Mouse (Mus musculus) liver, embryonic 12.5 days (tissue): ENCODE measurements around the gene Palm3. TPM values are rescaled to one million over a fixed set of nuclear protein-coding genes. Genes with fewer than 3 reads are reported as not detected.
A peak's percentile ranks its signal among the peaks of the same experiment; 100 is the strongest.

Experiments used
- ATAC-seq: fragments of 200-750 bp; cut with Nextera tagmentation; 2 replicates; pipeline ENCODE4 v1.8.0; 2017; ENCODE audit warnings: moderate number of reproducible peaks, mild to moderate bottlenecking, moderate library complexity
- H3K27ac ChIP-seq: fragments of 300-500 bp; sonication (generic); 2 replicates; pipeline ENCODE4 v1.5.1; 2016; ENCODE audit warnings: mild to moderate bottlenecking
- H3K27me3 ChIP-seq: fragments of 300-500 bp; sonication (generic); replicated peaks from 2 replicates; pipeline ENCODE4 v1.6.1; 2016; ENCODE audit warnings: mild to moderate bottlenecking, moderate library complexity
- H3K36me3 ChIP-seq: fragments of 300-500 bp; sonication (generic); 2 replicates; pipeline ENCODE4 v1.6.1; 2016; ENCODE audit warnings: mild to moderate bottlenecking, moderate library complexity
- H3K4me1 ChIP-seq: fragments of 300-500 bp; sonication (generic); 2 replicates; pipeline ENCODE4 v1.6.1; 2016
- H3K4me2 ChIP-seq: fragments of 300-500 bp; sonication (generic); 2 replicates; pipeline ENCODE4 v1.6.1; 2016; ENCODE audit warnings: mild to moderate bottlenecking, moderate library complexity
- H3K4me3 ChIP-seq: fragments of 300-500 bp; sonication (generic); 2 replicates; pipeline ENCODE4 v1.5.1; 2016; ENCODE audit warnings: mild to moderate bottlenecking, moderate library complexity
- H3K9ac ChIP-seq: fragments of 300-500 bp; sonication (generic); 2 replicates; pipeline ENCODE4 v1.6.1; 2016; ENCODE audit warnings: mild to moderate bottlenecking, moderate library complexity
- H3K9me3 ChIP-seq: fragments of 300-500 bp; sonication (generic); replicated peaks from 2 replicates; pipeline ENCODE4 v1.6.1; 2016; ENCODE audit warnings: mild to moderate bottlenecking, moderate library complexity
- WGBS: fragments of 180-500 bp; shearing (Covaris S2); methylation state at CpG from one replicate; pipeline ENCODE4 v1.1.7; 2016; ENCODE audit not compliant: insufficient replicate concordance; 5-methylcytosine and 5-hydroxymethylcytosine counted together
- microRNA counts: library from miRNA; unstranded; fragments of <30 nt; microRNA quantifications from one replicate; lab custom pipeline; 2017
- microRNA-seq: library from miRNA; unstranded; fragments of <30 nt; microRNA quantifications from one replicate; pipeline ENCODE4, GENCODE M21; 2017
- polyA plus RNA-seq: library from polyadenylated mRNA; unstranded; fragments of >200 nt; fragmentation: Nextera tagmentation; extraction: Ambion mirVana; gene quantifications from 2 replicates; pipeline ENCODE4 v1.2.1, GENCODE M21; 2016

Palm3 gene
- polyA plus RNA-seq, 1 experiment from 2014 or later = 0.66 TPM

DNA sequence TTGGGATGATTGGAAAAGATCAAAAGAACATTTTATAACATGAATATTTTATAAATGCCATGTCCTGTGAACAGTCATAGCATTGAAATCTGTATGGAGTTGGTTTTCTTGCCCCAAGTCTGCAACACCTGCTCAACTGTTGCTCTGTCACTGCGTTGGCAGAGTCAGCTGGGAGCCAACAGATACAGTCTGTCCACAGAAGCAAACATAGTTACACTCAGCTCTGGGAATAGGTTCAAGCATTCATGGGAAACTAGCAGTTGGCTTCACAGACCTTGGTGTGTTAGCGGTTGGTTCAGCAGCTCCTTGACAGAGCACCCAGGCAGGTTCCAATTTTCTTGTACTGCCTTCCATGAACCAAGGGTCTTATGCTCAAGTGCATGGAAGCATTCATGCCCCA is 49.4 kb downstream of the Palm3 start:
- Histone ChIP-seq H3K9me3 (no peaks in the 10 kb centered on the region), H3K27me3 (no peaks in the 10 kb centered on the region), H3K4me1 (peaks cover 49% of the 10 kb centered on the region), H3K4me3 (no peak overlapping the region), H3K4me2 (no peak overlapping the region), H3K27ac (no peak overlapping the region), H3K9ac (no peak overlapping the region), H3K36me3 (peaks cover 13% of the 10 kb centered on the region)
- ATAC-seq = no peak
- 77% methylated on average over 2 of the region's 2 CpGs for WGBS

DNA sequence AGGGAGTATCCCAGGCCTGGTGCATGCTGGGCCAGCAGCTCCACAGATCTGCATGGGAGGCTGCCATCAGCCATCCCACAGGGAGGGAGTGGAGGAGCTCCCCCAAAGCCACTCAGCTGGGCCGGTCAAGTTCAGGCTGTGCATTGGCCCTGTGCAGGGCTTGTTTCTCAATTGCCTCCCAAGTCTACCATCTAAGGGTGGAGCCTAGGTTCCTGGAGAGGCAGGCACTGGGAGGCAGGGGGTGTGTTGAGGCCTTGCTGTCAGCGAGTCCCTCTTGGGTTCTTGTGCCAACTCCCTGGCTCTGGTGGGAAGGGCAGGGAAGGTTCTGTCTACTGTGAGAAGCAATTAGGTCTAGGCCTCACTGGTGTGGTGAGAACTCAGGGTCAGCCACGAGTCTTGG is 50.6 kb downstream of the Palm3 start:
- Histone ChIP-seq H3K9me3 (no peaks in the 10 kb centered on the region), H3K27ac (no peak overlapping the region), H3K4me3 (no peak overlapping the region), H3K9ac (no peak overlapping the region), H3K36me3 (peaks cover 18% of the 10 kb centered on the region), H3K4me2 (no peak overlapping the region), H3K27me3 (no peaks in the 10 kb centered on the region), H3K4me1 (peaks cover 48% of the 10 kb centered on the region)
- ATAC-seq = no peak
- 53% methylated on average over 3 of the region's 3 CpGs for WGBS

DNA sequence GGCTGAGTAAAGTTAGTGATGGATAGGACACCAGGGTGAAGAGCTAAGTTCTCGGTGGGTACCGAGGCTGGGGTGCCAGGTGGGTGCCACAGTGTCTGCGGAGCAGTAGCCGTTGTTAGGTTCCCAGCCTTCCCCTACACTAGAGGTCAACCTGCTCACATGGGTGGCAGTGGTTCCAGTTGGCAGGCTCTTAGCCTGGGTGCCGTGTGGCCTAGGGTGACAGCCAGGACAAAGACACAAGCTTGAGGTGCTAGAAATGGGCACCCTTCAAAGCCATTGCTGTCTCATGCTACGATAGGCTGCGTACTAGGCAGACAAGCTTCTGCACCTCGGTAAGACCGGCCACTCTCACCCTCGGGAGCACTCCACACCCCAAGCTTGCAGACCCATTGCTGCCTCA is 51.0 kb downstream of the Palm3 start:
- H3K27me3 ChIP-seq = no peaks in the 10 kb centered on the region
- WGBS = 85% methylated on average over 10 of the region's 10 CpGs
- no peaks in the 10 kb centered on the region for H3K9me3 ChIP-seq
- peaks cover 18% of the 10 kb centered on the region for H3K36me3 ChIP-seq
- H3K9ac ChIP-seq = no peak overlapping the region
- H3K4me2 ChIP-seq = no peak overlapping the region
- H3K4me1 ChIP-seq = peaks cover 47% of the 10 kb centered on the region
- no peak overlapping the region for H3K4me3 ChIP-seq
- H3K27ac ChIP-seq = no peak overlapping the region
- ATAC-seq = no peak

DNA sequence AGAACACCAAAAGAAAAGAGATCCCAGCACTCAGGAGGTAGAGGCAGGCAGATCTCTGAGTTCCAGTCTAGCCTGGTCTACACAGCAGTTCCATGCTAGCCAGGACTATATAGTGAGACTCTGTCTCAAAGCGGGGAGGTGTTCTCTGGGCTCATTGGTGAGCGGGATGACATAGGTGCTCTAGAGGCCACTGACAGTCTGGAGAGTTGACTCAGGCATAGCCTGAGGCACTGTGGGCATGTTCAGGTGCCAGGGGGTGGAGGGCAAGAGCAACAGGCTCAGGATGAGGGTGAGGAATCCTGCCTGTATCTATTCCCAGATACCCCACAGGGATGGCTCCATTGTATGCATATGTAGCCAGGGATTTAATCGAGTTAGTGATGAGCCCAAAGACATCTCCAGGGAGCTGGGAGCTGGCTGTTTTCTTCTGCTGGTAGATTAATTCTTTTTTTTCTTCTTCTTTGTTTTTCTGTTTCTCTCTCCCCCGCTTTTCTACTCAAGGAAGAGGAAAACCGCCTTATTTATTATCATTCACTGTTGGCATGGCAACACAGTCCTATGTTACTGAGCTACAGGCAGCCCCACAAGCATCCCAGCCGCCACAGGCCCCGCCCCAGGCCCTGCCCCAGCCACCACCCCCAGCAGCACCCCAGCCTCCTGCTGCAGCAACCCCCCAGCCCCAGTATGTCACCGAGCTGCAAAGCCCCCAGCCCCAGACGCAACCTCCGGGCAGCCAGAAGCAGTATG is 52.1 kb downstream of the Palm3 start:
- 65% methylated on average over 10 of the region's 10 CpGs for WGBS
- no peak overlapping the region for H3K27ac ChIP-seq
- no peak overlapping the region for H3K9ac ChIP-seq
- H3K27me3 ChIP-seq = no peaks in the 10 kb centered on the region
- H3K4me1 ChIP-seq = peaks cover 37% of the 10 kb centered on the region
- no peak for ATAC-seq
- H3K4me2 ChIP-seq = no peak overlapping the region
- H3K4me3 ChIP-seq = no peak overlapping the region
- peaks cover 18% of the 10 kb centered on the region for H3K36me3 ChIP-seq
- H3K9me3 ChIP-seq = no peaks in the 10 kb centered on the region

DNA sequence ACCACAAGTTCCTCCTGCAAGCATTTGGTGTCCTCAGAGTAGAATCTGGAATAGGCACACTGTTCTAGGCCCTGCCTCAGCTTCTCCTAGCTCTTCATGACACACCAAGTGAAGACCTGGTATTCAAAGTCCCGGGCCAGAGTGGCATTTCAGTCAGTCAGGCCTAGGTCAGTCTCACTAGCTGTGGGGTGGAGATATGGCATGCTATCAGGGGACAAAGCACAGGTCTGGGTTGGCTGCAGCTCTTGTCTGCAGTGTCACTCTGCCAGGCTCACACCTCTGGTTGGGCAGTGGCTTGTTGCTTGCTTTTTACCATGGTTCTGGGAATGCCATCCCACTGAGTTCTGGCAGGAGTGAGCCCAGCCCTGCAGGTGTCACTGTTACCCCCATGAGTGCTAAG is 55.1 kb downstream of the Palm3 start:
- Histone ChIP-seq H3K9me3 (no peaks in the 10 kb centered on the region), H3K4me3 (no peak overlapping the region), H3K4me1 (peaks cover 10% of the 10 kb centered on the region), H3K36me3 (peaks cover 42% of the 10 kb centered on the region), H3K9ac (no peak overlapping the region), H3K27ac (no peak overlapping the region), H3K27me3 (no peaks in the 10 kb centered on the region), H3K4me2 (no peak overlapping the region)
- WGBS = 64% methylated on average over 1 of the region's 1 CpGs
- no peak for ATAC-seq

DNA sequence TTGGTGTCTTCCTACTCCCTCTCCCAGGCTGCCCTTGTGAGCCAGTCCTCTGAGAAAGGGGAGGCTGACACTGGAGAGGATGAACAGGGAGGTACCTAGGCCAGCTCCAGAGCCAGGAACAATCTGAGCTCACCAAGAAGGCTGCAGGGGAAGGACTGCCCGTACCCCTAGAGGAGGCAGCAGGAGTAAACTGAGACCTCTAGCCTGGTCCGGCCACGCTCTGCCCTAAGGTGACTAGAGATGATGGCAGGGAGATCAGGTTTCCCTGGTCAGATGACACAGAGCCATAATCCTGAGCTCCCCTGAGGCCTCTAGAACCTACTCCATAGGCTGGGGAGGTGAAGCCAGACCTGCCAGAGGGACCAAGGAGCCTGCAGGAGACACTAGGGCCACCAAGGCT is 55.6 kb downstream of the Palm3 start:
- Histone ChIP-seq H3K4me2 (no peak overlapping the region), H3K36me3 (peaks cover 45% of the 10 kb centered on the region), H3K27me3 (no peaks in the 10 kb centered on the region), H3K4me3 (no peak overlapping the region), H3K9ac (no peak overlapping the region), H3K4me1 (peaks cover 6% of the 10 kb centered on the region), H3K27ac (no peak overlapping the region), H3K9me3 (no peaks in the 10 kb centered on the region)
- WGBS = 88% methylated on average over 3 of the region's 3 CpGs
- no peak for ATAC-seq

DNA sequence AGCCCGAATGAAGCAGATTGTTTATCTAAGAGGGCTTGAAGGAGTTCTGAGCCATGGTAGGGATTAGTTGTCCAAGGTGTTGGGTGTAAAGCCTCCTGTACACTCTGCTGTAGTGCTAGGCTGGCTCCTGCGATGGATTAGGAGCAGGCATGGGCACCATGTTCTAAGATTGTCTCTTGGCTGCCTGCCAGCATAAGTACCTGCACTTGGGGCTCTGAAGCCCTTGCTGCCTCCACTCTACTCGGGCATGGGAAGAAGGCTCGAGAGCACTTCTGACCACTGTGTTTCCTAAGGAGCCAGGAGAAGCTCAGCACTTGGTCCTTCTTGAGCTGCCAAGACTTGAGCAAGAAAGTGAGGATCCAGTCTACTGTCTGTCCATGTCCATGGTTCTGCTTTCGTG is 57.9 kb downstream of the Palm3 start:
- Histone ChIP-seq H3K9ac (no peak overlapping the region), H3K27ac (no peak overlapping the region), H3K27me3 (no peaks in the 10 kb centered on the region), H3K9me3 (no peaks in the 10 kb centered on the region), H3K4me2 (no peak overlapping the region), H3K4me3 (no peak overlapping the region), H3K4me1 (no peaks in the 10 kb centered on the region), H3K36me3 (peaks cover 64% of the 10 kb centered on the region)
- ATAC-seq = no peak
- 76% methylated on average over 5 of the region's 5 CpGs for WGBS

MicroRNAs within 50 kb of the gene (microRNA counts, 519-probe panel; counts per million panel counts)
- 582 counts per million, percentile 70 among the panel's probes with 10 or more counts for microRNA mmu-miR-1199 (lab: Ali Mortazavi, UCI)

Small RNAs within 50 kb of the gene (microRNA-seq; reads per million reads assigned to microRNA genes)
- gene Mir1199 (not detected), gene Mir8111 (2.5 reads per million)

Other genes starting within 250 kb of the Palm3 start
- gene Adgrl1, start 121.4 kb upstream of the Palm3 start, polyA plus RNA-seq = 4.9 and 5.3 TPM in 2 replicates
- 0.15 and 0.16 TPM in 2 replicates for gene Gm10644, start 66.3 kb upstream of the Palm3 start, polyA plus RNA-seq
- 113 and 116 TPM in 2 replicates for gene Asf1b, start 66.0 kb upstream of the Palm3 start, polyA plus RNA-seq
- 81.1 and 82.0 TPM in 2 replicates for gene Prkaca, start 48.5 kb upstream of the Palm3 start, polyA plus RNA-seq
- gene Samd1, start 23.8 kb upstream of the Palm3 start, polyA plus RNA-seq = 8.5 and 8.7 TPM in 2 replicates
- 0.41 and 0.63 TPM in 2 replicates for gene 1700067K01Rik, start 20.0 kb upstream of the Palm3 start, polyA plus RNA-seq
- not detected in 2 replicates for gene 2210011C24Rik, start 9.3 kb upstream of the Palm3 start, polyA plus RNA-seq
- gene Il27ra, start 21.1 kb downstream of the Palm3 start, polyA plus RNA-seq = 1.5 and 1.6 TPM in 2 replicates
- not detected in 2 replicates for gene Rln3, start 23.5 kb downstream of the Palm3 start, polyA plus RNA-seq
- gene Gm10643, start 43.7 kb downstream of the Palm3 start, polyA plus RNA-seq = 0.27 and 0.30 TPM in 2 replicates
- gene Rfx1, start 45.4 kb downstream of the Palm3 start, polyA plus RNA-seq = 4.1 and 4.2 TPM in 2 replicates
- 5.9 and 6.4 TPM in 2 replicates for gene Dcaf15, start 83.3 kb downstream of the Palm3 start, polyA plus RNA-seq
- 0.08 and 0.13 TPM in 2 replicates for gene Podnl1, start 104.5 kb downstream of the Palm3 start, polyA plus RNA-seq
- 8.2 and 9.6 TPM in 2 replicates for gene Cc2d1a, start 126.5 kb downstream of the Palm3 start, polyA plus RNA-seq
- 0.28 and 0.58 TPM in 2 replicates for gene 4930432K21Rik, start 126.6 kb downstream of the Palm3 start, polyA plus RNA-seq
- 0.61 and 1.3 TPM in 2 replicates for gene Nanos3, start 163.7 kb downstream of the Palm3 start, polyA plus RNA-seq
- gene Zswim4, start 215.6 kb downstream of the Palm3 start, polyA plus RNA-seq = 3.6 and 5.0 TPM in 2 replicates
- gene D8Ertd738e, start 228.2 kb downstream of the Palm3 start, polyA plus RNA-seq = 249 and 259 TPM in 2 replicates
- gene Mri1, start 235.9 kb downstream of the Palm3 start, polyA plus RNA-seq = 55.4 and 63.1 TPM in 2 replicates
- 9.5 and 10.4 TPM in 2 replicates for gene Ccdc130, start 248.9 kb downstream of the Palm3 start, polyA plus RNA-seq